Mouse (Mus musculus) spleen, adult 2 months (tissue): ENCODE measurements around the gene Olfr164. TPM values are rescaled to one million over a fixed set of nuclear protein-coding genes. Genes with fewer than 3 reads are reported as not detected.

ENCODE experiments used
- DNase-seq, 2 experiments: peaks; one replicate each; pipeline versions ENCODE4 v3.0.0 to v3.0.0-alpha.2; 2012 to 2021; ENCODE audit warnings: low spot score in 2 of 2, low read depth in 1 of 2
- H3K27ac ChIP-seq: fragments of 200-500 bp; 2 replicates; pipeline ENCODE4 v1.5.1; 2012; ENCODE audit warnings: low read length, inconsistent platforms; ENCODE audit not compliant: insufficient read depth
- H3K27me3 ChIP-seq: fragments of 200-500 bp; 2 replicates; pipeline ENCODE4 v1.6.1; 2012; ENCODE audit warnings: mild to moderate bottlenecking, moderate library complexity, low read length, inconsistent platforms; ENCODE audit not compliant: control insufficient read depth, insufficient read depth
- H3K36me3 ChIP-seq: fragments of 200-500 bp; 2 replicates; pipeline ENCODE4 v1.6.1; 2012; ENCODE audit warnings: mild to moderate bottlenecking, low read length, inconsistent platforms; ENCODE audit not compliant: control insufficient read depth, insufficient read depth
- H3K4me1 ChIP-seq: fragments of 200-500 bp; 2 replicates; pipeline ENCODE4 v1.6.1; 2011; ENCODE audit warnings: inconsistent platforms; ENCODE audit not compliant: control insufficient read depth, insufficient read depth, insufficient read length
- H3K4me3 ChIP-seq: fragments of 200-500 bp; 2 replicates; pipeline ENCODE4 v1.5.1; 2011; ENCODE audit warnings: mild to moderate bottlenecking, inconsistent platforms; ENCODE audit not compliant: insufficient read depth, insufficient read length; ENCODE audit errors: extremely low read depth
- CTCF ChIP-seq: fragments of 200-500 bp; IDR thresholded peaks from 2 replicates; pipeline ENCODE4 v1.5.1; 2011; ENCODE audit warnings: mild to moderate bottlenecking, inconsistent platforms; ENCODE audit not compliant: insufficient read depth, insufficient read length, insufficient replicate concordance; ENCODE audit errors: extremely low read depth
- POLR2A ChIP-seq: fragments of 200-500 bp; IDR thresholded peaks from 2 replicates; pipeline ENCODE4 v1.6.1; 2011; ENCODE audit warnings: low read depth, low read length, inconsistent platforms
- WGBS: fragments of 180-500 bp; shearing (Covaris S2); methylation state at CpG from one replicate; pipeline ENCODE4 v1.1.7; 2018; 5-methylcytosine and 5-hydroxymethylcytosine counted together
- polyA plus RNA-seq: library from polyadenylated mRNA; depleted of rRNA; stranded (reverse); fragments of >200 nt; gene quantifications from 2 replicates; pipeline ENCODE4 v1.2.3, GENCODE M21; 2012; rRNA removed

Gene Olfr164
- polyA plus RNA-seq, 1 experiment = not detected

DNA sequence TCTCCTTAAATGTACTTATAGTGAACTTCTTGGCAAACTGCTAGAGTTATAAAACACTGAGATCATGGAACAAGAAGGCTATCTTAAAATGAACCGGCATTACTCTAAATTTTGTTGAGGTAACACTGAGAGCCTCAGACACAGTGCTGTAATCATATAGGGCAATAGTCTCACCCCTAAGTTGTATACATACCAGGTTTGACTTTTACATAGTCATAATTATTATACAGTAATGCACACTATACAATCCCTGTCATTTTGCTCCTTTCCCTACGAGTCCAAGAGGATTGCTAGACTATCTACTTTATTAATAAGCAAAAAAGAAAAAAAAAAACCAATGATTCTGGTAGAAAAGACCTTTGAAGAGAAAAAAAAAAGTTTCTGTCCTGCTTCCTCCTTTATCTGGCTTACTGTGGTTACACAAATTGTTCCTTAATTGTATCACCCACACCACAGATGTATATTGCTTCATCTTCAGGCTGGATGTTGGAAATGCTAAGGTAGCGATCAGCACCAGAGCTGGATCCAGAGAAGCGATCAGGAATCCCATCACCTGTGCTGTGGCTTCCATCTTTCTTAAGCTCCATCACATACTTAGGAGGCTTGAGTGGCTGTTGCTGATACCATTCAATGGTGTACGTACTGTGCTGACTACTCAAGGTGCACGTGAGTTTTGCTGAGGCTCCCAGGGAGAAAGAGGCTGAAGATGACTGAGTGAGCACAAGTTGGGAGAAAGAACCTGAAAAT is 72.9 kb downstream of the Olfr164 start:
- H3K27me3 ChIP-seq = no peaks in the 10 kb centered on the region
- 0 out of 2 replicates have a peak, but pooled peaks cover 3% of the 10 kb centered on the region for H3K36me3 ChIP-seq
- peak overlapping the region; percentile 50 for H3K4me3 ChIP-seq
- TF ChIP-seq POLR2A = no peak
- no peak for TF ChIP-seq CTCF
- peaks cover 4% of the 10 kb centered on the region for H3K4me1 ChIP-seq
- 65% methylated on average over 6 of the region's 6 CpGs for WGBS
- peak overlapping the region; percentile 94 for H3K27ac ChIP-seq
- DNase-seq = no peak

GRCm38 (mm10) chr16:19236719-19237118 is 77.1 kb downstream of the Olfr164 start:
- Histone ChIP-seq H3K27ac (peak overlapping the region; percentile 92), H3K4me3 (peak overlapping the region; percentile 49), H3K27me3 (no peaks in the 10 kb centered on the region), H3K4me1 (no peaks in the 10 kb centered on the region), H3K36me3 (peaks cover 9% of the 10 kb centered on the region)
- 82% methylated on average over 4 of the region's 4 CpGs for WGBS
- TF ChIP-seq CTCF = peak; percentile 15; the same call in 1 of the 2 replicates
- TF ChIP-seq POLR2A = peak; percentile 1; the same call in 1 of the 2 replicates
- DNase-seq = peak; percentile 30 to 42

Other genes starting within 250 kb of the Olfr164 start
- not detected in 2 replicates for gene Olfr165, start 109.1 kb upstream of the Olfr164 start, polyA plus RNA-seq
- 0.07 and 0.08 TPM in 2 replicates for gene Olfr166, start 169.6 kb upstream of the Olfr164 start, polyA plus RNA-seq
- gene Olfr167, start 208.2 kb upstream of the Olfr164 start, polyA plus RNA-seq = not detected in 2 replicates
- gene Olfr168, start 221.5 kb upstream of the Olfr164 start, polyA plus RNA-seq = not detected in 2 replicates